Mouse (Mus musculus): Measurements from ENCODE around the gene Ar.

- TF ChIP-seq POLR2A (IDR thresholded peaks at IDR 0.05; ENCODE audit: low read depth, low read length) (no peak), CTCF (conservative IDR thresholded peaks at IDR 0.05; ENCODE audit: insufficient read depth, insufficient read length, low read depth, low read length) (no peak)
These were observed 167.4 kb downstream of the Ar start for GRCm38 (mm10) chrX:98315961-98316360.
